Mouse (Mus musculus): ENCODE data around the gene Tpk1. TPM values are rescaled to one million over a fixed set of nuclear protein-coding genes. Genes with fewer than 3 reads are reported as not detected.
"Not testable (repeated sequence)": the region's sequence is repeated elsewhere in the genome, so short reads cannot be mapped to it uniquely, and the experiment has no call there.

Tpk1 gene
- total RNA-seq, 2 experiments from 2014 or later, result 1.8 to 2.1 TPM

DNA sequence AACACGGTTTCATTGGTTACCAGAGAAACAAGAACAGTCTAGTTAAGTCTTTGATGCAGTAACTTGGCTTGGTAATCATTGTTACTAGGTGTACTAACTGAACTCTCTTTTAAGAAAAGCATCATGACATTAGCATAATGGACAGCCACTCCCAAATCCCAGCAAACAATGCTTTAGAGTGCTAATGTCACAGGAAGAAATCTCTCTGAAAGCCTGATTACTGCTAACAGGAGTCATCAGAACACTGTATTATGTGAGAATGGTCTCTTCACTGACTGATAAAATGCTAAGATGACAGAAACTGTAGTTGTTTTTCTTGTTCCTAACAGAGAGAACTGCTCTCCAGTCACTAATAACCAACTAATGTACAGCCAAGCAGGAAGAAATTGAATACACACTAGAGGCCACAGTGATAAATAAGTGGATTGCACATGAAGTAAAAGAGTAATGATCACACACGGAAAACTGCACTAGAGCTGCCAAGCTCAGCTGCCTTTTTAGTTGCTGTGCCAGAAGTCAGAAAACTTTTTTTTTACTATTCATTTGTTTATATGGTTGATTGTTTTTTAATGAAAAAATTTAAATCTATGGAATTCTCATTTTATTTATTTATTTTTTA lies 128.7 kb downstream of the Tpk1 start:
- no peak overlapping the region for H3K4me3 ChIP-seq
- no peak overlapping the region for H3K27ac ChIP-seq
- intact Hi-C loops (cut with DNase I), result no loop called here
- TF ChIP-seq CTCF (IDR thresholded peaks at IDR 0.05), result no peak
- DNase-seq, result no peak

GRCm38 (mm10) chr6:43535459-43535858 lies 130.6 kb downstream of the Tpk1 start:
- Histone ChIP-seq H3K4me3 (no peak overlapping the region), H3K27ac (no peak overlapping the region)
- TF ChIP-seq CTCF (IDR thresholded peaks at IDR 0.05), result no peak
- intact Hi-C loops (cut with DNase I), result no loop called here
- no peak for DNase-seq

- intact Hi-C loops (cut with DNase I), result no loop called here
- Histone ChIP-seq H3K27ac (no peak overlapping the region), H3K4me3 (no peak overlapping the region)
- DNase-seq, result no peak
- TF ChIP-seq CTCF (IDR thresholded peaks at IDR 0.05), result no peak
These were observed 132.8 kb downstream of the Tpk1 start for GRCm38 (mm10) chr6:43533323-43533722.

- no peak for DNase-seq
- TF ChIP-seq CTCF (IDR thresholded peaks at IDR 0.05), result no peak
- intact Hi-C loops (cut with DNase I), result no loop called here
These were observed 133.3 kb downstream of the Tpk1 start for GRCm38 (mm10) chr6:43532822-43533221.

DNA sequence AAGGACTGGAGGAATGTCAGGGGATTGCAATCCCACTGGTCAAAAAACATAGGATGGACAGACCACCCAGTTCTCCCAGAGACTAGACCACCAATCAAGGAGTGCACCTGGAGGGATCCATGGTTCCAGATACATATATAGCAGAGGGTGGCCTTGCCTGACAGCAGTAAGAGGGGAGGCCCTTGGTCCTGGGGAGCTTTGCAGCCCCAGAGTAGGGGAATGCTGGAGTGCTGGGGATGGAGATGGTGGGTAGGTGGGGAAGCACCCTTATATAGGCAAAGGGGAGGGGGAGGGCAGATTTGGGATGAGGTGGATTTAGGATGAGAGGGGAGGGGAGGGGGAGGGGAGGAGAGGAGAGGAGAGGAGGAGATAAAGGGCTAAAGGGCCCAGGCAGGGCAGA lies 134.1 kb downstream of the Tpk1 start:
- no peak overlapping the region for H3K4me3 ChIP-seq
- no peak for TF ChIP-seq CTCF (IDR thresholded peaks at IDR 0.05)
- no peak for DNase-seq
- no peak overlapping the region for H3K27ac ChIP-seq
- intact Hi-C loops (cut with DNase I), result no loop called here

More at GRCm38 (mm10) chr6:43532822-43533221, 133.3 kb downstream of the Tpk1 start:
- Histone ChIP-seq H3K27ac (no peak overlapping the region), H3K4me3 (no peak overlapping the region)

DNA sequence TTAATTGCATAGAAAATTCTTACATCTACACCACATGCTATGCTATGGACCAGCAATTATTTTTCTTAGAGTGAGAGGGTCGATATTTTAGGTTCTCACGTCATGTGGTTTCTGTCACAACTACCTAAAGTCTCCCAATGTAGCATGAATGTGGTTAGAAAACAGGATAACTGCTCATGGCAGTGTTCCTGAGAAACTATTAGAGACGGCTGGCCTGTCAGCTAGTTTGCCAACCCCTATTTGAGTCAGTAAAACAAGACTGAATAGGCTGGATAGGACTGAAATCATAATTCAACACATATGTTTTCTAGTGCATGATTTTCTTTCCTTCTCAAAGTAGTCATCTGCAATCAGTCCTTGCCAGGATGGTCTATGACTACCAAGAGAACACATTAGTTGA lies 137.1 kb downstream of the Tpk1 start:
- no peak overlapping the region for H3K27ac ChIP-seq
- DNase-seq, result no peak
- intact Hi-C loops (cut with DNase I), result no loop called here
- TF ChIP-seq CTCF (IDR thresholded peaks at IDR 0.05), result no peak
- no peak overlapping the region for H3K4me3 ChIP-seq

- intact Hi-C loops (cut with DNase I), result no loop called here
- H3K27ac ChIP-seq, result no peak overlapping the region
- no peak for DNase-seq
These were observed 141.1 kb downstream of the Tpk1 start for GRCm38 (mm10) chr6:43525028-43525427.

DNA sequence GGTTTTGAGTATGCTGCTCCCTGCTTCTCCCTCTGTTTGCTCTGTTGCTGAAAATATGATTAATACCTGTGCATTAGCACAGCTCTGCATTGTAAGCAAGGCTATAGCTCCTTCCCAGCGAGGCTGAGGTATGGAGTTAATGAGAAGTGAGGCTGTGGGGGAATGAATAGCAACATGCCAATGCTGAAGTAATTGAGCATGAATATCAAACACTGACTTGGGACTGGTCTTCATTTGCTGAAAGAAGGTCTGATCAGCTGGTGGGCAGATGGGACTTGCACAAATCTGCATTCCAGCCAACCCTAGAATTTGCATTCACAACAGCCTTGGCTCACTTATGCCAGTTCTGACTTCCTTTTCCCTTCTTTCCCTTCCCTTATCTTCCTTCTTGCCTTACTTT lies 144.0 kb downstream of the Tpk1 start:
- DNase-seq, result no peak
- no peak overlapping the region for H3K27ac ChIP-seq
- TF ChIP-seq CTCF (IDR thresholded peaks at IDR 0.05), result no peak
- intact Hi-C loops (cut with DNase I), result no loop called here
- H3K4me3 ChIP-seq, result no peak overlapping the region

More at GRCm38 (mm10) chr6:43525028-43525427, 141.1 kb downstream of the Tpk1 start:
- TF ChIP-seq CTCF (IDR thresholded peaks at IDR 0.05), result no peak
- no peak overlapping the region for H3K4me3 ChIP-seq

GRCm38 (mm10) chr6:43520218-43520617 lies 145.9 kb downstream of the Tpk1 start:
- Histone ChIP-seq H3K27ac (no peak overlapping the region), H3K4me3 (no peak overlapping the region)
- DNase-seq, result no peak
- no peak for TF ChIP-seq CTCF (IDR thresholded peaks at IDR 0.05)
- intact Hi-C loops (cut with DNase I), result no loop called here

GRCm38 (mm10) chr6:43518378-43518777 lies 147.7 kb downstream of the Tpk1 start:
- H3K27ac ChIP-seq, result no peak overlapping the region
- intact Hi-C loops (cut with DNase I), result no loop called here
- no peak overlapping the region for H3K4me3 ChIP-seq
- no peak for TF ChIP-seq CTCF (IDR thresholded peaks at IDR 0.05)
- DNase-seq, result no peak

GRCm38 (mm10) chr6:43517316-43517655 lies 148.8 kb downstream of the Tpk1 start:
- intact Hi-C loops (cut with DNase I), result no loop called here
- no peak for TF ChIP-seq CTCF (IDR thresholded peaks at IDR 0.05)
- Histone ChIP-seq H3K4me3 (no peak overlapping the region), H3K27ac (no peak overlapping the region)
- no peak for DNase-seq

DNA sequence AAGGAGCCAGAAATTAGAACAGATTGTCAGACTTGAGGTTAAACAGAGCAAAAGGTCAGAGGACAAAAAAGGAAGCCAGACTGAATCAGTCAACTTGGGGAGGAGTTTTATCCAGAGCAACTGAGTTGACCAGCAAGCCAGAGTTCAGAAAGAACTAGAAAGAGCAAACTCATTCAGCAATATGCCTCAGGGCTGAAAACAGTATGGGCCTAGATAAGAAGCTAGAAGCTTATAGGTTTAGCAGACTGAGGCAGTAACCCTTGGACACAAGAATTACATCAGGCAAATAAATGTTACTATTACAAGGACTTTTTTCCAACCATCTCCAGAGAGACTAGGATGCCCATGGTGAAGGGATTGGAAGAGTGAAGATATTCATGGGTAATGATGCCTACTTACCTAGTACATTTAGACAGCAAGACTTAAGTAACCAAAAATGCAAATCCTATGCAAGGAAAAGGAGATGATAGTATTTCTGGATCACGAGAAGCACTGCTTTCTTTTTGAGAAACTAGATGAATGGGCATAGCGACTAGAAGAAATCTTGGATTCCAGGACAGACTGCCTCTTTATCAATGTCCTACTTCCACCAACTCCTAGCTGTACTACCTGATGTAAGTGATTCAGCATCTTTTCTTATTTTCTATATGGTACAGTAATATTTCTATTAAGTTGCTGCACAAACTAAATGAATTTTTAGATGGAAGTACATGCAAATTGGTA lies 149.3 kb downstream of the Tpk1 start:
- no peak for DNase-seq
- Histone ChIP-seq H3K4me3 (no peak overlapping the region), H3K27ac (no peak overlapping the region)
- intact Hi-C loops (cut with DNase I), result no loop called here
- no peak for TF ChIP-seq CTCF (IDR thresholded peaks at IDR 0.05)

- intact Hi-C loops (cut with DNase I); H3K4me3 ChIP-seq; H3K27ac ChIP-seq; DNase-seq: not testable (repeated sequence)
These were observed 159.2 kb downstream of the Tpk1 start for GRCm38 (mm10) chr6:43506686-43507385.
